Mouse (Mus musculus) midbrain, embryonic 16.5 days (tissue): ENCODE measurements around the gene Gnai2. TPM values are rescaled to one million over a fixed set of nuclear protein-coding genes. Genes with fewer than 3 reads are reported as not detected.
"Not testable (repeated sequence)": the region's sequence is repeated elsewhere in the genome, so short reads cannot be mapped to it uniquely, and the experiment has no call there.

Experiments used
- ATAC-seq: fragments of 200-750 bp; cut with Nextera tagmentation; 2 replicates; pipeline ENCODE4 v1.8.0; 2017; ENCODE audit warnings: moderate TSS enrichment
- H3K27ac ChIP-seq: fragments of 300-500 bp; sonication (generic); 2 replicates; pipeline ENCODE4 v1.5.1; 2014; ENCODE audit warnings: mild to moderate bottlenecking, low read length, mixed read lengths
- H3K27me3 ChIP-seq: fragments of 300-500 bp; sonication (generic); 2 replicates; pipeline ENCODE4 v1.6.1; 2014; ENCODE audit warnings: low read depth, low read length, mixed read lengths; ENCODE audit not compliant: control insufficient read depth, insufficient read depth
- H3K36me3 ChIP-seq: fragments of 300-500 bp; sonication (generic); 2 replicates; pipeline ENCODE4 v1.6.1; 2014; ENCODE audit warnings: mild to moderate bottlenecking, low read length, moderate library complexity, mixed read lengths; ENCODE audit not compliant: control insufficient read depth, insufficient read depth
- H3K4me1 ChIP-seq: fragments of 300-500 bp; sonication (generic); 2 replicates; pipeline ENCODE4 v1.6.1; 2014; ENCODE audit warnings: mild to moderate bottlenecking, low read length, mixed read lengths; ENCODE audit not compliant: control insufficient read depth, insufficient read depth
- H3K4me2 ChIP-seq: fragments of 300-500 bp; sonication (generic); 2 replicates; pipeline ENCODE4 v1.6.1; 2014; ENCODE audit warnings: mild to moderate bottlenecking, low read length, mixed read lengths
- H3K4me3 ChIP-seq: fragments of 300-500 bp; sonication (generic); 2 replicates; pipeline ENCODE4 v1.5.1; 2014; ENCODE audit warnings: low read depth, mild to moderate bottlenecking, low read length, moderate library complexity, mixed read lengths
- H3K9ac ChIP-seq: fragments of 300-500 bp; sonication (generic); 2 replicates; pipeline ENCODE4 v1.6.1; 2014; ENCODE audit warnings: low read depth, low read length, mixed read lengths
- H3K9me3 ChIP-seq: fragments of 300-500 bp; sonication (generic); replicated peaks from 2 replicates; pipeline ENCODE4 v1.6.1; 2014; ENCODE audit warnings: mild to moderate bottlenecking, low read length, mixed read lengths; ENCODE audit not compliant: control insufficient read depth, poor library complexity, severe bottlenecking
- WGBS: fragments of 180-500 bp; shearing (Covaris S2); extraction: QIAGEN DNeasy Blood & Tissue Kit; methylation state at CpG from one replicate; pipeline ENCODE4 v1.1.7; 2014; 5-methylcytosine and 5-hydroxymethylcytosine counted together
- polyA plus RNA-seq: library from polyadenylated mRNA; unstranded; fragments of >200 nt; fragmentation: Nextera tagmentation; extraction: Ambion mirVana; gene quantifications from 2 replicates; pipeline ENCODE4 v1.2.1, GENCODE M21; 2015

Gene Gnai2
- polyA plus RNA-seq, 1 experiment from 2014 or later, result 278 TPM

GRCm38 (mm10) chr9:107566855-107567254 lies 68.3 kb downstream of the Gnai2 start:
- Histone ChIP-seq H3K4me1 (peaks cover 47% of the 10 kb centered on the region), H3K27me3 (no peaks in the 10 kb centered on the region), H3K27ac (0 out of 2 replicates have a peak overlapping the region, but pooled peaks have one; percentile 14), H3K9ac (no peak overlapping the region), H3K4me3 (no peak overlapping the region), H3K9me3 (no peaks in the 10 kb centered on the region), H3K4me2 (no peak overlapping the region), H3K36me3 (peaks cover 3% of the 10 kb centered on the region; the same call in 1 of the 2 replicates)
- no peak for ATAC-seq
- WGBS, result 69% methylated on average over 3 of the region's 3 CpGs

GRCm38 (mm10) chr9:107566041-107566709 lies 69.0 kb downstream of the Gnai2 start:
- Histone ChIP-seq H3K4me1 (peaks cover 42% of the 10 kb centered on the region), H3K4me2 (no peak overlapping the region), H3K27ac (no peak overlapping the region; the same call in 1 of the 2 replicates), H3K9me3 (no peaks in the 10 kb centered on the region), H3K4me3 (no peak overlapping the region), H3K9ac (no peak overlapping the region), H3K27me3 (no peaks in the 10 kb centered on the region), H3K36me3 (peaks cover 7% of the 10 kb centered on the region)
- no peak for ATAC-seq
- WGBS, result 61% methylated on average over 15 of the region's 15 CpGs

GRCm38 (mm10) chr9:107565556-107565955 lies 69.6 kb downstream of the Gnai2 start:
- H3K4me1 ChIP-seq, result peaks cover 36% of the 10 kb centered on the region
- H3K9ac ChIP-seq, H3K27ac ChIP-seq, H3K4me3 ChIP-seq, ATAC-seq, H3K9me3 ChIP-seq, H3K4me2 ChIP-seq, H3K27me3 ChIP-seq, H3K36me3 ChIP-seq: not testable (repeated sequence)
- WGBS, result 49% methylated on average over 5 of the region's 5 CpGs

Other genes starting within 250 kb of the Gnai2 start
- gene Cacna2d2, start 235.8 kb downstream of the Gnai2 start, polyA plus RNA-seq, result 9.1 and 9.3 TPM in 2 replicates
- gene Tmem115, start 101.4 kb downstream of the Gnai2 start, polyA plus RNA-seq, result 45.2 and 47.2 TPM in 2 replicates
- 44.4 and 50.7 TPM in 2 replicates for gene Cyb561d2, start 93.2 kb downstream of the Gnai2 start, polyA plus RNA-seq
- gene Nprl2, start 93.1 kb downstream of the Gnai2 start, polyA plus RNA-seq, result 76.2 and 82.2 TPM in 2 replicates
- gene Zmynd10, start 88.1 kb downstream of the Gnai2 start, polyA plus RNA-seq, result 3.5 and 6.1 TPM in 2 replicates
- 45.3 and 49.4 TPM in 2 replicates for gene Rassf1, start 83.8 kb downstream of the Gnai2 start, polyA plus RNA-seq
- gene Tusc2, start 72.1 kb downstream of the Gnai2 start, polyA plus RNA-seq, result 123 and 127 TPM in 2 replicates
- 69.6 and 74.9 TPM in 2 replicates for gene Hyal2, start 67.4 kb downstream of the Gnai2 start, polyA plus RNA-seq
- gene Hyal1, start 58.4 kb downstream of the Gnai2 start, polyA plus RNA-seq, result 7.2 TPM in 2 replicates
- gene Naa80, start 56.5 kb downstream of the Gnai2 start, polyA plus RNA-seq, result 14.9 and 18.6 TPM in 2 replicates
- 2.0 and 2.4 TPM in 2 replicates for gene Hyal3, start 54.5 kb downstream of the Gnai2 start, polyA plus RNA-seq
- gene Ifrd2, start 47.7 kb downstream of the Gnai2 start, polyA plus RNA-seq, result 14.6 and 15.4 TPM in 2 replicates
- 3.7 and 3.9 TPM in 2 replicates for gene Sema3b, start 26.1 kb downstream of the Gnai2 start, polyA plus RNA-seq
- gene Slc38a3, start 34.2 kb upstream of the Gnai2 start, polyA plus RNA-seq, result 31.1 and 34.0 TPM in 2 replicates
- gene Gnat1, start 44.3 kb upstream of the Gnai2 start, polyA plus RNA-seq, result 1.6 and 2.2 TPM in 2 replicates
- 16.6 and 19.2 TPM in 2 replicates for gene Sema3f, start 75.1 kb upstream of the Gnai2 start, polyA plus RNA-seq
- gene Rbm5, start 135.6 kb upstream of the Gnai2 start, polyA plus RNA-seq, result 239 and 270 TPM in 2 replicates
- gene Rbm6, start 237.9 kb upstream of the Gnai2 start, polyA plus RNA-seq, result 95.5 and 113 TPM in 2 replicates